Mouse (Mus musculus): ENCODE measurements around the gene Ccdc157. TPM values are rescaled to one million over a fixed set of nuclear protein-coding genes. Genes with fewer than 3 reads are reported as not detected.

Gene Ccdc157
- polyA plus RNA-seq, 1 experiment from 2014 or later, result 2.6 TPM

GRCm38 (mm10) chr11:4147098-4147497 lies 13.0 kb downstream of the Ccdc157 start:
- no peak overlapping the region for H3K27ac ChIP-seq (ENCODE audit: low read depth, low read length)
- H3K36me3 ChIP-seq (ENCODE audit: control insufficient read depth, insufficient read depth, low read length), result peaks cover 7% of the 10 kb centered on the region
- WGBS (ENCODE audit: insufficient replicate concordance), result 76% methylated on average over 10 of the region's 10 CpGs

DNA sequence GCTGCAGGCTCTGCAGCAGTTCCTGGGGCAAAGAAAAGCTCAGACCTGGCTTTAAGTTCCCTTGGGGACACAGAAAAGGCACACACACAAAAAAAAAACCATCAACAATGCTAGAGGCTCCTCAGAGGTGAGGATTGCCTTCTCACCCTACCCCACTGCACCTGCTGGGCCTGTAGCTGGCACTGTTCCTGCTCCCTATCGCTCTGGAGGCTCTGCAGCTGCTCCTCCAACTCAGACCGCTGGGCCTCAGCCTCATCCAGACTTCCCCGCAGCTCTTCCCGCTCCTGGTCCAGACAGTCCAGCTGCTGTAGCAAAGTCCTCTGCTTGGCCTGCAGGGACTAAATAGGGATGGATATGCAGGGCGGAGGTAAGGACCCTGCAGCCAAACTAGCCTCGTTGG lies 13.7 kb downstream of the Ccdc157 start:
- H3K4me1 ChIP-seq (ENCODE audit: control insufficient read depth, insufficient read depth, low read length), result 0 out of 2 replicates have a peak, but pooled peaks cover 2% of the 10 kb centered on the region
- H3K4me3 ChIP-seq (ENCODE audit: low read depth, low read length), result no peak overlapping the region
- no peaks in the 10 kb centered on the region for H3K27me3 ChIP-seq (ENCODE audit: control insufficient read depth, insufficient read depth, low read length)
- H3K9me3 ChIP-seq (replicated peaks; ENCODE audit: control insufficient read depth, low read length), result no peaks in the 10 kb centered on the region
- H3K36me3 ChIP-seq (ENCODE audit: control insufficient read depth, insufficient read depth, low read length), result peaks cover 7% of the 10 kb centered on the region
- H3K9ac ChIP-seq (ENCODE audit: low read depth, low read length), result no peak overlapping the region
- WGBS (ENCODE audit: insufficient replicate concordance), result 73% methylated on average over 6 of the region's 6 CpGs
- H3K27ac ChIP-seq (ENCODE audit: low read depth, low read length), result no peak overlapping the region
- ATAC-seq (replicated peaks; ENCODE audit: insufficient number of reproducible peaks, low FRiP score, low TSS enrichment), result no peak
- H3K4me2 ChIP-seq, result no peak overlapping the region

More at GRCm38 (mm10) chr11:4147098-4147497, 13.0 kb downstream of the Ccdc157 start:
- H3K9ac ChIP-seq (ENCODE audit: low read depth, low read length), result no peak overlapping the region
- no peaks in the 10 kb centered on the region for H3K9me3 ChIP-seq (replicated peaks; ENCODE audit: control insufficient read depth, low read length)
- H3K4me2 ChIP-seq, result no peak overlapping the region
- H3K27me3 ChIP-seq (ENCODE audit: control insufficient read depth, insufficient read depth, low read length), result no peaks in the 10 kb centered on the region
- 0 out of 2 replicates have a peak, but pooled peaks cover 2% of the 10 kb centered on the region for H3K4me1 ChIP-seq (ENCODE audit: control insufficient read depth, insufficient read depth, low read length)
- ATAC-seq (replicated peaks; ENCODE audit: insufficient number of reproducible peaks, low FRiP score, low TSS enrichment), result no peak
- H3K4me3 ChIP-seq (ENCODE audit: low read depth, low read length), result no peak overlapping the region

DNA sequence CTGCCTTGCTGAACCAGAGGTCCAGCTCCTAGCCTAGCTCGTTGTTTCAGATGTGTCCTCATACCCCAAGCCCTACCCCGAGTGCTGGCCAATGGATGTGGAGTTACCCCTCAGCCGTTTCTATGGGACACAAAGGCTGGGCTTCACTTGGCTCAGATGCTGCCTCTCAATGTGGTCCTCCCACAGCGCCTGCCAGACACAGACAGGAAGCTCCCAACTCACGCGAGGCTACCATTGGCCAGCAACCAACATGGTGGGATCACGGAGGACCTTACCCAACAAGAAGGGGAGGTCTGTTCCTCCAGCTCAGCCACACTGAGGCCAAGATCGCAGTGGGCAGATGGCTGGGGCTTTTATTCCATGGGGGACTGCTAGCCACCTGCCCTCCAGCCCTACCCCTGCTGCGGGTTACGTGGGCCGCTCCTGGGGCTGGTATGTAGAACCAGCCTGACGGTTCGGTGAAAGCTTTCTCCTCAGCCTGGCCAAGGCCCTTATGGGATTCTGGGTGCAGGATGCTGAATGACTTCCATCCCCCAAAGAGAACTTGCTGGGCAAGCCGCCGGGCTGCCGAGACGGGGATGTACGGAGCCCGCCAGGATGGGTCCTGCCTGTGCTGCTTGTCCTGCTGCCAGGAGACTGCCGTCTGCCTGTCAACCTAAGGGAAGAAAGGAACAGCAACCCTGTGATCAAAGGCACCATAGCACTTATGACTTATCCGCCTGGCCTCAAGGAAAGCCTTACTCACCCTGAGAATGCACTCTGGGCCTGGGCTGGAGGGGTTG lies 16.6 kb downstream of the Ccdc157 start:
- no peak overlapping the region for H3K27ac ChIP-seq (ENCODE audit: low read depth, low read length)
- no peaks in the 10 kb centered on the region for H3K27me3 ChIP-seq (ENCODE audit: control insufficient read depth, insufficient read depth, low read length)
- no peak overlapping the region for H3K4me2 ChIP-seq
- no peaks in the 10 kb centered on the region for H3K9me3 ChIP-seq (replicated peaks; ENCODE audit: control insufficient read depth, low read length)
- no peak overlapping the region for H3K4me3 ChIP-seq (ENCODE audit: low read depth, low read length)
- ATAC-seq (replicated peaks; ENCODE audit: insufficient number of reproducible peaks, low FRiP score, low TSS enrichment), result no peak
- 0 out of 2 replicates have a peak, but pooled peaks cover 2% of the 10 kb centered on the region for H3K4me1 ChIP-seq (ENCODE audit: control insufficient read depth, insufficient read depth, low read length)
- peaks cover 14% of the 10 kb centered on the region for H3K36me3 ChIP-seq (ENCODE audit: control insufficient read depth, insufficient read depth, low read length)
- no peak overlapping the region for H3K9ac ChIP-seq (ENCODE audit: low read depth, low read length)
- 80% methylated on average over 21 of the region's 21 CpGs for WGBS (ENCODE audit: insufficient replicate concordance)

DNA sequence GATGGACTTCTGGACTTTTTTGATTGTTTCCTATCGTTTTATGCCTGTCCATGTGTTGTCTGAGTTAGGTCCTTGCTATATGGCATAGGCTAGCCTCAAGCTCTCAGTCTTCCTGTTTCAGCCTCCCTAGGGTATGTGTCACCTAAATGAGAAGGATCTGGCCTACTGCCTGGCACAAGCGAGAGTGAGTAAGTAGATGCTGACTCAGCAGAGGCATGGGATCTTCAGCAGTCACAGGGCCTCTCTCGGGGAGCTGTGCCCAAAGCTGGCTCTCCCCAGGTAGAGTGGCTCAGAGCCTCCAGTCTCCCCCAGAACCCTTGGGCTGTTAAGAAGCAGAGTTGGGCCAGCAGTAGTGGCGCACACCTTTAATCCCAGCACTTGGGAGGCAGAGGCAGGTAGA lies 17.7 kb downstream of the Ccdc157 start:
- H3K27ac ChIP-seq (ENCODE audit: low read depth, low read length), result no peak overlapping the region
- no peaks in the 10 kb centered on the region for H3K4me1 ChIP-seq (ENCODE audit: control insufficient read depth, insufficient read depth, low read length)
- H3K9me3 ChIP-seq (replicated peaks; ENCODE audit: control insufficient read depth, low read length), result no peaks in the 10 kb centered on the region
- no peak overlapping the region for H3K4me2 ChIP-seq
- no peaks in the 10 kb centered on the region for H3K27me3 ChIP-seq (ENCODE audit: control insufficient read depth, insufficient read depth, low read length)
- ATAC-seq (replicated peaks; ENCODE audit: insufficient number of reproducible peaks, low FRiP score, low TSS enrichment), result no peak
- peaks cover 15% of the 10 kb centered on the region for H3K36me3 ChIP-seq (ENCODE audit: control insufficient read depth, insufficient read depth, low read length)
- no peak overlapping the region for H3K9ac ChIP-seq (ENCODE audit: low read depth, low read length)
- 79% methylated on average over 4 of the region's 4 CpGs for WGBS (ENCODE audit: insufficient replicate concordance)
- no peak overlapping the region for H3K4me3 ChIP-seq (ENCODE audit: low read depth, low read length)

GRCm38 (mm10) chr11:4141505-4141904 lies 18.6 kb downstream of the Ccdc157 start:
- Histone ChIP-seq H3K4me2 (no peak overlapping the region), H3K4me1 (ENCODE audit: control insufficient read depth, insufficient read depth, low read length) (peaks cover under 1% of the 10 kb centered on the region; the same call in 1 of the 2 replicates), H3K27ac (ENCODE audit: low read depth, low read length) (no peak overlapping the region), H3K27me3 (ENCODE audit: control insufficient read depth, insufficient read depth, low read length) (no peaks in the 10 kb centered on the region), H3K9me3 (replicated peaks; ENCODE audit: control insufficient read depth, low read length) (no peaks in the 10 kb centered on the region), H3K9ac (ENCODE audit: low read depth, low read length) (no peak overlapping the region), H3K36me3 (ENCODE audit: control insufficient read depth, insufficient read depth, low read length) (peaks cover 18% of the 10 kb centered on the region), H3K4me3 (ENCODE audit: low read depth, low read length) (no peak overlapping the region)
- ATAC-seq (replicated peaks; ENCODE audit: insufficient number of reproducible peaks, low FRiP score, low TSS enrichment), result no peak

- no peaks in the 10 kb centered on the region for H3K27me3 ChIP-seq (ENCODE audit: control insufficient read depth, insufficient read depth, low read length)
- 73% methylated on average over 2 of the region's 2 CpGs for WGBS (ENCODE audit: insufficient replicate concordance)
These were observed 21.1 kb downstream of the Ccdc157 start for GRCm38 (mm10) chr11:4138964-4139363.

GRCm38 (mm10) chr11:4134986-4135935 lies 24.8 kb downstream of the Ccdc157 start, which contains the start of gene Rnf215:
Gene Rnf215 (plus strand): TSS chr11:4135202.
- no peaks in the 10 kb centered on the region for H3K27me3 ChIP-seq (ENCODE audit: control insufficient read depth, insufficient read depth, low read length)
- peaks cover 6% of the 10 kb centered on the region for H3K36me3 ChIP-seq (ENCODE audit: control insufficient read depth, insufficient read depth, low read length)
- peak within 1 kb of the TSS; percentile 96 for H3K9ac ChIP-seq (ENCODE audit: low read depth, low read length)
- H3K9me3 ChIP-seq (replicated peaks; ENCODE audit: control insufficient read depth, low read length), result no peaks in the 10 kb centered on the region
- peak within 1 kb of the TSS; percentile 89 for H3K4me2 ChIP-seq
- peak; percentile 91 for ATAC-seq (replicated peaks; ENCODE audit: insufficient number of reproducible peaks, low FRiP score, low TSS enrichment)
- H3K4me1 ChIP-seq (ENCODE audit: control insufficient read depth, insufficient read depth, low read length), result peaks cover 10% of the 10 kb centered on the region
- H3K4me3 ChIP-seq (ENCODE audit: low read depth, low read length), result peak within 1 kb of the TSS; percentile 92
- WGBS (ENCODE audit: insufficient replicate concordance), result 2% methylated on average over 65 of the region's 66 CpGs
- H3K27ac ChIP-seq (ENCODE audit: low read depth, low read length), result peak within 1 kb of the TSS; percentile 60; the same call in 1 of the 2 replicates

More at GRCm38 (mm10) chr11:4138964-4139363, 21.1 kb downstream of the Ccdc157 start:
- Histone ChIP-seq H3K9ac (ENCODE audit: low read depth, low read length) (no peak overlapping the region), H3K9me3 (replicated peaks; ENCODE audit: control insufficient read depth, low read length) (no peaks in the 10 kb centered on the region), H3K4me3 (ENCODE audit: low read depth, low read length) (no peak overlapping the region), H3K4me2 (no peak overlapping the region), H3K4me1 (ENCODE audit: control insufficient read depth, insufficient read depth, low read length) (peaks cover 10% of the 10 kb centered on the region), H3K27ac (ENCODE audit: low read depth, low read length) (no peak overlapping the region), H3K36me3 (ENCODE audit: control insufficient read depth, insufficient read depth, low read length) (peaks cover 18% of the 10 kb centered on the region)
- ATAC-seq (replicated peaks; ENCODE audit: insufficient number of reproducible peaks, low FRiP score, low TSS enrichment), result no peak

GRCm38 (mm10) chr11:4134400-4134799 lies 25.7 kb downstream of the Ccdc157 start:
- Histone ChIP-seq H3K9ac (ENCODE audit: low read depth, low read length) (0 out of 2 replicates have a peak overlapping the region, but pooled peaks have one; percentile 22), H3K27ac (ENCODE audit: low read depth, low read length) (no peak overlapping the region), H3K9me3 (replicated peaks; ENCODE audit: control insufficient read depth, low read length) (no peaks in the 10 kb centered on the region), H3K36me3 (ENCODE audit: control insufficient read depth, insufficient read depth, low read length) (peaks cover 4% of the 10 kb centered on the region; the same call in 1 of the 2 replicates), H3K4me1 (ENCODE audit: control insufficient read depth, insufficient read depth, low read length) (peaks cover 10% of the 10 kb centered on the region), H3K27me3 (ENCODE audit: control insufficient read depth, insufficient read depth, low read length) (no peaks in the 10 kb centered on the region), H3K4me2 (peak overlapping the region; percentile 89), H3K4me3 (ENCODE audit: low read depth, low read length) (peak overlapping the region; percentile 92; the same call in 1 of the 2 replicates)
- no peak for ATAC-seq (replicated peaks; ENCODE audit: insufficient number of reproducible peaks, low FRiP score, low TSS enrichment)
- 60% methylated on average over 6 of the region's 6 CpGs for WGBS (ENCODE audit: insufficient replicate concordance)
